Mouse (Mus musculus) limb, embryonic 12.5 days (tissue): ENCODE results near the gene Hsd17b7. TPM values are rescaled to one million over a fixed set of nuclear protein-coding genes. Genes with fewer than 3 reads are reported as not detected.

ENCODE experiments used
- ATAC-seq: fragments of 200-750 bp; cut with Nextera tagmentation; 2 replicates; pipeline ENCODE4 v1.8.0; 2017; ENCODE audit warnings: low read depth, moderate TSS enrichment; ENCODE audit not compliant: insufficient number of reproducible peaks, insufficient read depth, low FRiP score, low TSS enrichment
- H3K27ac ChIP-seq: fragments of 300-500 bp; sonication (generic); 2 replicates; pipeline ENCODE4 v1.5.1; 2016; ENCODE audit warnings: mild to moderate bottlenecking, moderate library complexity
- H3K27me3 ChIP-seq: fragments of 300-500 bp; sonication (generic); 2 replicates; pipeline ENCODE4 v1.6.1; 2016; ENCODE audit warnings: mild to moderate bottlenecking, moderate library complexity
- H3K36me3 ChIP-seq: fragments of 300-500 bp; sonication (generic); 2 replicates; pipeline ENCODE4 v1.6.1; 2016; ENCODE audit warnings: mild to moderate bottlenecking, moderate library complexity
- H3K4me1 ChIP-seq: fragments of 300-500 bp; sonication (generic); replicated peaks from 2 replicates; pipeline ENCODE4 v1.6.1; 2016
- H3K4me2 ChIP-seq: fragments of 300-500 bp; sonication (generic); 2 replicates; pipeline ENCODE4 v1.6.1; 2016; ENCODE audit warnings: mild to moderate bottlenecking, moderate library complexity
- H3K4me3 ChIP-seq: fragments of 300-500 bp; sonication (generic); replicated peaks from 2 replicates; pipeline ENCODE4 v1.5.1; 2016; ENCODE audit warnings: mild to moderate bottlenecking
- H3K9ac ChIP-seq: fragments of 300-500 bp; sonication (generic); replicated peaks from 2 replicates; pipeline ENCODE4 v1.6.1; 2016; ENCODE audit warnings: mild to moderate bottlenecking, moderate library complexity
- H3K9me3 ChIP-seq: fragments of 300-500 bp; sonication (generic); 2 replicates; pipeline ENCODE4 v1.6.1; 2016; ENCODE audit warnings: mild to moderate bottlenecking, moderate library complexity
- WGBS: fragments of 180-500 bp; shearing (Covaris S2); methylation state at CpG from one replicate; pipeline ENCODE4 v1.1.7; 2016; 5-methylcytosine and 5-hydroxymethylcytosine counted together
- polyA plus RNA-seq: library from polyadenylated mRNA; unstranded; fragments of >200 nt; fragmentation: Nextera tagmentation; extraction: Ambion mirVana; gene quantifications from 2 replicates; pipeline ENCODE4 v1.2.1, GENCODE M21; 2016

Gene Hsd17b7
- polyA plus RNA-seq, 1 experiment from 2014 or later = 15.5 TPM

GRCm38 (mm10) chr1:169916659-169917058 lies 52.4 kb downstream of the Hsd17b7 start:
- no peaks in the 10 kb centered on the region; the same call in 1 of the 2 replicates for H3K27me3 ChIP-seq
- H3K27ac ChIP-seq = peak overlapping the region; percentile 67; the same call in 1 of the 2 replicates
- no peak overlapping the region for H3K4me3 ChIP-seq
- peak overlapping the region; percentile 33 for H3K4me2 ChIP-seq
- peak; percentile 52 for ATAC-seq
- H3K9me3 ChIP-seq = no peaks in the 10 kb centered on the region
- no peak overlapping the region for H3K9ac ChIP-seq
- no peaks in the 10 kb centered on the region for H3K36me3 ChIP-seq
- 11% methylated on average over 7 of the region's 7 CpGs for WGBS
- peaks cover 13% of the 10 kb centered on the region for H3K4me1 ChIP-seq

DNA sequence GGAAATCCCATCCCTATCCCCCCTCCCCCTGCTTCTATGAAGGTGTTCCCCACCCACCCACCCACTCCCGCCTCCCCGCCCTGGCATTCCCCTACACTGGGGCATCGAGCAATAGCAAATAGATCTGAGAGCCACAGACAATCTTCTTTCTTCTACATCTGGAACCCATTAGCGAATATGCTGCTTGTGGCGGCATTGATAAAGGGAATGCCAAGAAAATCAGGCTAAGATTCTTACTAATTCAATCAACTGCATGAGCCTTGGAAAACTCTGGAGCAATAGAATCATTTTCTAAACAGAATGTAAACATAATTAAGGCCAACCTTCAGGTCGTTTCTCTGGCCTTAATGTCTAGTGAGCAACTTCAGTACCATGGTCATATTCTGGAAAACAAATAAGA lies 57.5 kb downstream of the Hsd17b7 start:
- Histone ChIP-seq H3K9me3 (0 out of 2 replicates have a peak, but pooled peaks cover 3% of the 10 kb centered on the region), H3K4me1 (peaks cover 8% of the 10 kb centered on the region), H3K9ac (no peak overlapping the region), H3K4me2 (no peak overlapping the region), H3K27ac (no peak overlapping the region), H3K36me3 (no peaks in the 10 kb centered on the region), H3K27me3 (no peaks in the 10 kb centered on the region), H3K4me3 (no peak overlapping the region)
- no peak for ATAC-seq
- 45% methylated on average over 6 of the region's 6 CpGs for WGBS

DNA sequence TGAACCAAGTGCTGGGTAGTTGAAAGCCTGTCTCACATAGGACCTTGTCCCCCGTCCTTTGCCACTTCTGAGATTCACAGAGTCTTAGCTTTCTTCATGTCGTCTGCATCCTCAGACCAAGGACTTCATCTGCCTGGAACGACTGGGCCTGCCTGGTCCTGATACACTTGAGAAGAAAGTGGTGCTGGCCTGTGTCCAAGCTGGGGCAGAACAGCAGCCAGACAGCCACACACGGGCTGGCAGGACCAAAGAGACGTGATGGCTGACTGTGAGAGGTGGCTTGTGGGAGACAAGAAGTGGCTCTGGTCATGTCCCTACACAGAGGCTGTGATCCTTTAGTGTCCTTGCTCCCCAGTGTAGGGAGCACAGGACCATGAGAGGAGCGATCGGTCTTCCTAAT lies 58.3 kb downstream of the Hsd17b7 start:
- Histone ChIP-seq H3K9ac (no peak overlapping the region), H3K4me2 (no peak overlapping the region), H3K9me3 (0 out of 2 replicates have a peak, but pooled peaks cover 3% of the 10 kb centered on the region), H3K36me3 (no peaks in the 10 kb centered on the region), H3K4me1 (peaks cover 3% of the 10 kb centered on the region; the same call in 1 of the 2 replicates), H3K27me3 (no peaks in the 10 kb centered on the region), H3K4me3 (no peak overlapping the region), H3K27ac (no peak overlapping the region)
- 78% methylated on average over 7 of the region's 7 CpGs for WGBS
- no peak for ATAC-seq

DNA sequence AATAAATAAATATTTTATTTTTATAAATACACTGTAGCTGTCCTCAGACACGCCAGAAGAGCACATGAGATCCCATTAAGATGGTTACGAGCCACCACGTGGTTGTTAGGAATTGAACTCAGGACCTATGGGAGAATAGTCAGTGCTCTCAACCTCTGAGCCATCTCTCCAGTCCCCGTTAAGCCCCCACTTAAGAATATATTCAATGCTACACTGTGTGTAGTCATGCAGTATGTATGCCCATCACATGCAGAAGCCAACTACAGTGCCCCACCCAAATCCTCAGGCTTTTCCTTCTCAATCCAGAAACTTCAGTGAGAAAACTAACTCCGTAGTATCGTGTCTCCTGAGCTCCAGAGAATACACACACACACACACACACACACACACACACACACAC lies 59.4 kb downstream of the Hsd17b7 start:
- Histone ChIP-seq H3K4me1 (peaks cover 8% of the 10 kb centered on the region; the same call in 1 of the 2 replicates), H3K4me2 (no peak overlapping the region), H3K9me3 (0 out of 2 replicates have a peak, but pooled peaks cover 3% of the 10 kb centered on the region), H3K4me3 (no peak overlapping the region), H3K36me3 (no peaks in the 10 kb centered on the region), H3K27ac (no peak overlapping the region), H3K27me3 (no peaks in the 10 kb centered on the region), H3K9ac (no peak overlapping the region)
- ATAC-seq = no peak
- WGBS = 81% methylated on average over 6 of the region's 6 CpGs

GRCm38 (mm10) chr1:169909163-169909562 lies 59.9 kb downstream of the Hsd17b7 start:
- WGBS = 78% methylated on average over 5 of the region's 5 CpGs
- no peak overlapping the region for H3K9ac ChIP-seq
- no peak for ATAC-seq
- H3K9me3 ChIP-seq = 0 out of 2 replicates have a peak, but pooled peaks cover 3% of the 10 kb centered on the region
- no peak overlapping the region for H3K4me2 ChIP-seq
- H3K4me1 ChIP-seq = peaks cover 8% of the 10 kb centered on the region; the same call in 1 of the 2 replicates
- no peak overlapping the region for H3K27ac ChIP-seq
- H3K36me3 ChIP-seq = no peaks in the 10 kb centered on the region
- H3K27me3 ChIP-seq = no peaks in the 10 kb centered on the region
- no peak overlapping the region for H3K4me3 ChIP-seq

- no peaks in the 10 kb centered on the region for H3K36me3 ChIP-seq
- H3K4me2 ChIP-seq = no peak overlapping the region
- ATAC-seq = no peak
- no peak overlapping the region for H3K27ac ChIP-seq
- no peaks in the 10 kb centered on the region for H3K9me3 ChIP-seq
- H3K9ac ChIP-seq = no peak overlapping the region
- 92% methylated on average over 3 of the region's 3 CpGs for WGBS
- no peak overlapping the region for H3K4me3 ChIP-seq
- H3K27me3 ChIP-seq = no peaks in the 10 kb centered on the region
- H3K4me1 ChIP-seq = peaks cover 5% of the 10 kb centered on the region; the same call in 1 of the 2 replicates
These were observed 68.2 kb downstream of the Hsd17b7 start for GRCm38 (mm10) chr1:169900771-169901336.

Other genes starting within 250 kb of the Hsd17b7 start
- 1.1 and 1.2 TPM in 2 replicates for gene Rgs4, start 221.6 kb downstream of the Hsd17b7 start, polyA plus RNA-seq
- gene Ccdc190, start 40.6 kb downstream of the Hsd17b7 start, polyA plus RNA-seq = not detected in 2 replicates
- gene Ddr2, start 141.5 kb upstream of the Hsd17b7 start, polyA plus RNA-seq = 111 and 112 TPM in 2 replicates
- 67.8 and 69.0 TPM in 2 replicates for gene Uap1, start 205.7 kb upstream of the Hsd17b7 start, polyA plus RNA-seq
- 7.7 and 8.9 TPM in 2 replicates for gene Uhmk1, start 246.2 kb upstream of the Hsd17b7 start, polyA plus RNA-seq